In the genomic region with DNA sequence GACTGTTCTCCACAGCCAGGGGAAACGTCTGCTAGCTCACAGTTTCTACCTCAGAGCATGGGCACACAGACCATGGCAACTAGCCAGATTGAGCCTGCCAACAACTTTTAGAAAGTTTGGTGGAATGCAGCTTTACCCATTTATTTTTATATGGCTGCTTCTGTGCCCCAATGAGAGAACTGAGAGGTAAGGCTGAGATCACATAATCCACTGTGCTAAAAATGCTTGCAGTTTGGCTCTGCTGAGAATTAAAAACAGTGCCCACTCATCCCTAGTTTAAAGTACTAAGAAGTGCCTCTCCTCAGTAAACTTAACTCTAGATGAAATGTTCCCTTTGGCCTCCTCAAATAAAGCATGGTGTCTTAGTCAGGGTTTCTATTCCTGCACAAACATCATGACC, we compare ENCODE assay signal across 13 mouse cellular contexts.
"Had no signal": no experiment of that assay in that cellular context is flagged by ENCODE, and none has a peak within 500 bp of the region (broad histone marks: within the 10 kb centered on the region; RNA-seq: fewer than 3 reads in every experiment).

No protein-coding gene starts in this region.

- DNase-seq: lung, adult 18-20 months; lung, embryonic 14.5 days; lung, postnatal 10 days; lung, postnatal 4 days; midbrain, embryonic 14.5 days; retina, postnatal 1 day; right cerebral cortex, postnatal 25 days; right cerebral cortex, postnatal 4 days; spleen, adult 18-20 months; thymus, adult 2 months; thymus, postnatal 25 days; thymus, postnatal 4 days had no signal

- ATAC-seq: midbrain, embryonic 16.5 days had no signal
